Mouse (Mus musculus): ENCODE measurements at regions not wholly inside any gene's neighbourhood (a gene's known extent, or its start where the extent isn't known, plus 50 kb on each side); places are given as distances from the start of the nearest gene placed in this dataset.
A peak's percentile ranks its signal among the peaks of the same experiment; 100 is the strongest.

GRCm38 (mm10) chr8:26287665-26288064 is 168.3 kb downstream of the Gm45692 start:
- DNase-seq (ENCODE audit: low spot score in 2 of 2) = no peak

- DNase-seq (ENCODE audit: low spot score in 2 of 2) = no peak
These were observed 168.8 kb downstream of the Gm45692 start for GRCm38 (mm10) chr8:26288163-26288562.

GRCm38 (mm10) chr8:26298066-26298804 is 178.9 kb downstream of the Gm45692 start:
- no peak for DNase-seq (ENCODE audit: low spot score in 2 of 2)

- DNase-seq (ENCODE audit: low spot score in 2 of 2) = no peak
These were observed 180.9 kb downstream of the Gm45692 start for GRCm38 (mm10) chr8:26300246-26300645.

- DNase-seq (ENCODE audit: low spot score in 2 of 2) = no peak
These were observed 182.6 kb downstream of the Gm45692 start for GRCm38 (mm10) chr8:26301961-26302360.

- no peak for DNase-seq (ENCODE audit: low spot score in 2 of 2)
These were observed 185.2 kb downstream of the Gm45692 start for GRCm38 (mm10) chr8:26304566-26304965.

- DNase-seq (ENCODE audit: low spot score in 2 of 2) = no peak
These were observed 185.9 kb downstream of the Gm45692 start for GRCm38 (mm10) chr8:26305061-26305879.

- DNase-seq (ENCODE audit: low spot score in 2 of 2) = no peak
These were observed 188.8 kb downstream of the Gm45692 start for GRCm38 (mm10) chr8:26308121-26308641.

- DNase-seq (ENCODE audit: low spot score in 2 of 2) = no peak
These were observed 190.4 kb downstream of the Gm45692 start for GRCm38 (mm10) chr8:26309764-26310163.

- DNase-seq (ENCODE audit: low spot score in 2 of 2) = no peak
These were observed 204.4 kb downstream of the Gm45692 start for GRCm38 (mm10) chr8:26323606-26324350.

- DNase-seq (ENCODE audit: low spot score in 2 of 2) = no peak
These were observed 205.3 kb downstream of the Gm45692 start for GRCm38 (mm10) chr8:26324606-26325005.

GRCm38 (mm10) chr8:26329813-26330212 is 210.5 kb downstream of the Gm45692 start:
- DNase-seq (ENCODE audit: low spot score in 2 of 2) = no peak

GRCm38 (mm10) chr8:26336906-26337650 is 217.7 kb downstream of the Gm45692 start:
- no peak for DNase-seq (ENCODE audit: low spot score in 2 of 2)

- peak in 1 of 2 experiments; percentile 40 for DNase-seq (ENCODE audit: low spot score in 2 of 2)
These were observed 225.7 kb downstream of the Gm45692 start for GRCm38 (mm10) chr8:26345078-26345477.

- DNase-seq (ENCODE audit: low spot score in 2 of 2) = no peak
These were observed 229.9 kb downstream of the Gm45692 start for GRCm38 (mm10) chr8:26349231-26349630.

GRCm38 (mm10) chr8:26349854-26350253 is 230.5 kb downstream of the Gm45692 start:
- DNase-seq (ENCODE audit: low spot score in 2 of 2) = no peak

GRCm38 (mm10) chr8:26350616-26351015 is 231.3 kb downstream of the Gm45692 start:
- DNase-seq (ENCODE audit: low spot score in 2 of 2) = no peak

GRCm38 (mm10) chr8:26351643-26352540 is 232.6 kb downstream of the Gm45692 start:
- peak in 1 of 2 experiments; percentile 7 for DNase-seq (ENCODE audit: low spot score in 2 of 2)

- no peak for DNase-seq (ENCODE audit: low spot score in 2 of 2)
These were observed 233.2 kb downstream of the Gm45692 start for GRCm38 (mm10) chr8:26352541-26353010.

GRCm38 (mm10) chr8:26353476-26353875 is 234.1 kb downstream of the Gm45692 start:
- DNase-seq (ENCODE audit: low spot score in 2 of 2) = no peak

Measured in frontal cortex, postnatal 14 days (tissue).